Mouse (Mus musculus) olfactory bulb, adult 2 months (tissue): ENCODE data around the gene Drc7.

Source experiments
- CTCF ChIP-seq: fragments of 200-500 bp; IDR thresholded peaks from 2 replicates; pipeline ENCODE4 v1.5.1; 2012; ENCODE audit warnings: low read depth, mild to moderate bottlenecking, low read length, moderate library complexity; ENCODE audit not compliant: insufficient read depth
- POLR2A ChIP-seq: fragments of 200-500 bp; IDR thresholded peaks from 2 replicates; pipeline ENCODE4 v1.6.1; 2012; ENCODE audit warnings: mild to moderate bottlenecking, low read depth, low read length, moderate library complexity; ENCODE audit not compliant: insufficient read depth

GRCm38 (mm10) chr8:95044811-95045210, 10.1 kb upstream of the Drc7 start:
- TF ChIP-seq CTCF (no peak), POLR2A (no peak)
